Mouse (Mus musculus): ENCODE data around the gene Ano4. TPM values are rescaled to one million over a fixed set of nuclear protein-coding genes. Genes with fewer than 3 reads are reported as not detected.

The Ano4 gene
- polyA plus RNA-seq, 1 experiment from 2014 or later: 2.0 TPM

GRCm38 (mm10) chr10:89343716-89344115, 846 bp downstream of the Ano4 start:
- 20% methylated on average over 8 of the region's 8 CpGs for WGBS
- TF ChIP-seq CTCF (IDR thresholded peaks at IDR 0.05; ENCODE audit: low read depth): no peak
- Histone ChIP-seq H3K27ac (no peak overlapping the region), H3K4me2 (ENCODE audit: low read length) (no peak overlapping the region), H3K4me3 (replicated peaks; ENCODE audit: low read depth, low read length) (no peak overlapping the region), H3K4me1 (replicated peaks; ENCODE audit: insufficient read depth, low read length) (0 out of 2 replicates have a peak, but pooled peaks cover 5% of the 10 kb centered on the region), H3K9ac (ENCODE audit: low read depth, low read length) (no peak overlapping the region), H3K36me3 (ENCODE audit: insufficient read depth, low read length) (no peaks in the 10 kb centered on the region), H3K9me3 (replicated peaks; ENCODE audit: low read length) (no peaks in the 10 kb centered on the region), H3K27me3 (ENCODE audit: insufficient read depth, low read length) (peaks cover 16% of the 10 kb centered on the region)
- peak; percentile 12 for DNase-seq (ENCODE audit: low spot score)
- ATAC-seq (replicated peaks; ENCODE audit: low FRiP score, low read depth): no peak

- no peaks in the 10 kb centered on the region for H3K4me1 ChIP-seq (replicated peaks; ENCODE audit: insufficient read depth, low read length)
- ATAC-seq (replicated peaks; ENCODE audit: low FRiP score, low read depth) (no peak), DNase-seq (ENCODE audit: low spot score) (no peak)
- H3K4me3 ChIP-seq (replicated peaks; ENCODE audit: low read depth, low read length): no peak overlapping the region
- H3K27me3 ChIP-seq (ENCODE audit: insufficient read depth, low read length): no peaks in the 10 kb centered on the region
- TF ChIP-seq CTCF (IDR thresholded peaks at IDR 0.05; ENCODE audit: low read depth): no peak
- no peak overlapping the region for H3K27ac ChIP-seq
- H3K4me2 ChIP-seq (ENCODE audit: low read length): no peak overlapping the region
- no peak overlapping the region for H3K9ac ChIP-seq (ENCODE audit: low read depth, low read length)
- H3K36me3 ChIP-seq (ENCODE audit: insufficient read depth, low read length): no peaks in the 10 kb centered on the region
- no CpG with 5 or more reads among the region's 1 CpGs for WGBS
- no peaks in the 10 kb centered on the region for H3K9me3 ChIP-seq (replicated peaks; ENCODE audit: low read length)
These were observed 14.3 kb downstream of the Ano4 start for GRCm38 (mm10) chr10:89330261-89330660.

GRCm38 (mm10) chr10:89329806-89330205, 14.8 kb downstream of the Ano4 start:
- Histone ChIP-seq H3K27ac (no peak overlapping the region), H3K4me1 (replicated peaks; ENCODE audit: insufficient read depth, low read length) (no peaks in the 10 kb centered on the region), H3K4me2 (ENCODE audit: low read length) (no peak overlapping the region), H3K27me3 (ENCODE audit: insufficient read depth, low read length) (no peaks in the 10 kb centered on the region), H3K9me3 (replicated peaks; ENCODE audit: low read length) (no peaks in the 10 kb centered on the region), H3K36me3 (ENCODE audit: insufficient read depth, low read length) (no peaks in the 10 kb centered on the region), H3K9ac (ENCODE audit: low read depth, low read length) (no peak overlapping the region), H3K4me3 (replicated peaks; ENCODE audit: low read depth, low read length) (no peak overlapping the region)
- ATAC-seq (replicated peaks; ENCODE audit: low FRiP score, low read depth): no peak
- no peak for TF ChIP-seq CTCF (IDR thresholded peaks at IDR 0.05; ENCODE audit: low read depth)
- 84% methylated on average over 8 of the region's 8 CpGs for WGBS
- DNase-seq (ENCODE audit: low spot score): no peak

- H3K4me3 ChIP-seq (replicated peaks; ENCODE audit: low read depth, low read length): no peak overlapping the region
- WGBS: 80% methylated on average over 8 of the region's 8 CpGs
These were observed 15.7 kb downstream of the Ano4 start for GRCm38 (mm10) chr10:89328876-89329275.

GRCm38 (mm10) chr10:89327004-89327511, 17.5 kb downstream of the Ano4 start:
- Histone ChIP-seq H3K4me1 (replicated peaks; ENCODE audit: insufficient read depth, low read length) (no peaks in the 10 kb centered on the region), H3K9me3 (replicated peaks; ENCODE audit: low read length) (no peaks in the 10 kb centered on the region), H3K4me3 (replicated peaks; ENCODE audit: low read depth, low read length) (no peak overlapping the region), H3K4me2 (ENCODE audit: low read length) (no peak overlapping the region), H3K27ac (no peak overlapping the region), H3K9ac (ENCODE audit: low read depth, low read length) (no peak overlapping the region), H3K36me3 (ENCODE audit: insufficient read depth, low read length) (no peaks in the 10 kb centered on the region), H3K27me3 (ENCODE audit: insufficient read depth, low read length) (no peaks in the 10 kb centered on the region)
- WGBS: 35% methylated on average over 15 of the region's 15 CpGs
- ATAC-seq (replicated peaks; ENCODE audit: low FRiP score, low read depth) (no peak), DNase-seq (ENCODE audit: low spot score) (peak; percentile 76)
- peak; percentile 91 for TF ChIP-seq CTCF (IDR thresholded peaks at IDR 0.05; ENCODE audit: low read depth)

More at GRCm38 (mm10) chr10:89328876-89329275, 15.7 kb downstream of the Ano4 start:
- H3K4me1 ChIP-seq (replicated peaks; ENCODE audit: insufficient read depth, low read length): no peaks in the 10 kb centered on the region
- ATAC-seq (replicated peaks; ENCODE audit: low FRiP score, low read depth): no peak
- H3K27ac ChIP-seq: no peak overlapping the region
- H3K9ac ChIP-seq (ENCODE audit: low read depth, low read length): no peak overlapping the region
- no peaks in the 10 kb centered on the region for H3K36me3 ChIP-seq (ENCODE audit: insufficient read depth, low read length)
- TF ChIP-seq CTCF (IDR thresholded peaks at IDR 0.05; ENCODE audit: low read depth): no peak
- H3K9me3 ChIP-seq (replicated peaks; ENCODE audit: low read length): no peaks in the 10 kb centered on the region
- no peak for DNase-seq (ENCODE audit: low spot score)
- no peaks in the 10 kb centered on the region for H3K27me3 ChIP-seq (ENCODE audit: insufficient read depth, low read length)
- no peak overlapping the region for H3K4me2 ChIP-seq (ENCODE audit: low read length)

- Histone ChIP-seq H3K27me3 (ENCODE audit: insufficient read depth, low read length) (no peaks in the 10 kb centered on the region), H3K9me3 (replicated peaks; ENCODE audit: low read length) (no peaks in the 10 kb centered on the region), H3K4me2 (ENCODE audit: low read length) (no peak overlapping the region), H3K9ac (ENCODE audit: low read depth, low read length) (no peak overlapping the region), H3K27ac (no peak overlapping the region), H3K4me3 (replicated peaks; ENCODE audit: low read depth, low read length) (no peak overlapping the region), H3K36me3 (ENCODE audit: insufficient read depth, low read length) (no peaks in the 10 kb centered on the region), H3K4me1 (replicated peaks; ENCODE audit: insufficient read depth, low read length) (no peaks in the 10 kb centered on the region)
- 84% methylated on average over 5 of the region's 5 CpGs for WGBS
- DNase-seq (ENCODE audit: low spot score) (no peak), ATAC-seq (replicated peaks; ENCODE audit: low FRiP score, low read depth) (no peak)
- TF ChIP-seq CTCF (IDR thresholded peaks at IDR 0.05; ENCODE audit: low read depth): no peak
These were observed 18.2 kb downstream of the Ano4 start for GRCm38 (mm10) chr10:89326383-89326782.

GRCm38 (mm10) chr10:89307566-89307965, 37.0 kb downstream of the Ano4 start:
- Histone ChIP-seq H3K27me3 (ENCODE audit: insufficient read depth, low read length) (no peaks in the 10 kb centered on the region), H3K4me1 (replicated peaks; ENCODE audit: insufficient read depth, low read length) (no peaks in the 10 kb centered on the region), H3K4me3 (replicated peaks; ENCODE audit: low read depth, low read length) (no peak overlapping the region), H3K36me3 (ENCODE audit: insufficient read depth, low read length) (no peaks in the 10 kb centered on the region), H3K27ac (no peak overlapping the region), H3K9me3 (replicated peaks; ENCODE audit: low read length) (no peaks in the 10 kb centered on the region), H3K4me2 (ENCODE audit: low read length) (no peak overlapping the region), H3K9ac (ENCODE audit: low read depth, low read length) (no peak overlapping the region)
- no peak for DNase-seq (ENCODE audit: low spot score)
- no peak for ATAC-seq (replicated peaks; ENCODE audit: low FRiP score, low read depth)
- no peak for TF ChIP-seq CTCF (IDR thresholded peaks at IDR 0.05; ENCODE audit: low read depth)
